Mouse (Mus musculus): ENCODE data around the gene Ptprm.

GRCm38 (mm10) chr17:67349594-67349993 is 4.7 kb downstream of the Ptprm start:
- TF ChIP-seq EP300 (IDR thresholded peaks at IDR 0.05) (no peak), CTCF (IDR thresholded peaks at IDR 0.05) (peak; percentile 55)
